Mouse (Mus musculus) thymus, adult 2 months (tissue): ENCODE results near the gene Slc48a1.

Experiments
- CTCF ChIP-seq: fragments of 200-500 bp; IDR thresholded peaks from 2 replicates; pipeline ENCODE4 v1.5.1; 2012; ENCODE audit warnings: mild to moderate bottlenecking, control low read depth, low read length, moderate library complexity, borderline replicate concordance; ENCODE audit not compliant: control insufficient read depth, poor library complexity, insufficient read depth; ENCODE audit errors: extremely low read depth
- POLR2A ChIP-seq: fragments of 200-500 bp; IDR thresholded peaks from 2 replicates; pipeline ENCODE4 v1.6.1; 2012; ENCODE audit warnings: mild to moderate bottlenecking, low read length, control low read depth, moderate library complexity; ENCODE audit not compliant: control insufficient read depth, poor library complexity, insufficient read depth; ENCODE audit errors: extremely low read depth

GRCm38 (mm10) chr15:97831987-97832640, 53.8 kb downstream of the Slc48a1 start:
- TF ChIP-seq CTCF (no peak), POLR2A (no peak)
